Mouse (Mus musculus) adrenal gland, postnatal 36 days (tissue): ENCODE measurements around the gene Myl6. TPM values are rescaled to one million over a fixed set of nuclear protein-coding genes. Genes with fewer than 3 reads are reported as not detected.

Source experiments
- DNase-seq, 2 experiments: peaks; one replicate each; pipeline ENCODE4 v3.0.0; 2021; ENCODE audit warnings: mixed read lengths in 1 of 2
- total RNA-seq, 2 experiments: library from RNA; stranded (reverse); gene quantifications; 2 replicates each; pipeline ENCODE4 v1.2.3; 2021

The Myl6 gene
- total RNA-seq, 2 experiments from 2014 or later, result 812 to 946 TPM

DNA sequence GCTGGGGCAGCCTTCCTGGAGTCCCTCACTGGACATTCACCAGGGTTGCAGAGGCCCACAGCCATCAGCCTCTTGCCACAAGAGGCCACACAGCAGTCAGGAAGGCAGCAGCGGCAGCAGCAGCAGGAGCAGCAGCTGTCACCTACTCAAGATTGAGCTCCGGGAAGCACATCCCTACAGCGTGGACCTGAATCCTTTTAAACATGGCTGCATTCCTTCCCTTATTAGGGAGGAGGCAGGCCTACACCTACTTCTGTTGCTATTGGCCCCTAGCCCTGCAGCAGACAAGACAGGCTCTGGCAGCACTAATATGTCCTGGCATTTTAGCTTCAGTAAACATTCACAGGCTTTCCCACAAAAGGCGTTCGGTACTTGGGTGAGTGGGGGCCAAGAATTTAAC is 3.7 kb downstream of the Myl6 start:
- no peak for DNase-seq

- no peak for DNase-seq
Observed at GRCm38 (mm10) chr10:128489785-128490184, 4.2 kb downstream of the Myl6 start.

DNA sequence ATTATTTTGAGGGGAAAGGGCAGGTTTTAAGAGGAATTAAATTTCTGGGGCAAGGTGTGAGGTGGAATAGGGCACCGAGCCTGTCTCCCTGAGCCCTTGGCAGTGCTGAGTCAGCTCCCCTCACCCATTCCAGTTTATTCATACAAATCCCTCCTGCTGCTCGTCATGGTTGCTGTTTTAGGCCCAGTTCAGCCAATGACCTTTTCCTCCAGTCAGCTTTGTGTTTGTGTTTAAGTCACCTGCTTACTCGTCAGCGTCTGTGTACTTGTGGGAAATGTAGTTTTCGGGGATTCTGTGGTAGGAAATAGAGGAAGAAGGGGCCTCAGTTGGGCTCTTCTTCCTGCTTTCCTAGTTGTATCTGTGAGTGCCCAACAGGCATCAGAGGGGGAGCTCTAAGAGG is 4.6 kb downstream of the Myl6 start:
- peak; percentile 52 to 69 for DNase-seq

DNA sequence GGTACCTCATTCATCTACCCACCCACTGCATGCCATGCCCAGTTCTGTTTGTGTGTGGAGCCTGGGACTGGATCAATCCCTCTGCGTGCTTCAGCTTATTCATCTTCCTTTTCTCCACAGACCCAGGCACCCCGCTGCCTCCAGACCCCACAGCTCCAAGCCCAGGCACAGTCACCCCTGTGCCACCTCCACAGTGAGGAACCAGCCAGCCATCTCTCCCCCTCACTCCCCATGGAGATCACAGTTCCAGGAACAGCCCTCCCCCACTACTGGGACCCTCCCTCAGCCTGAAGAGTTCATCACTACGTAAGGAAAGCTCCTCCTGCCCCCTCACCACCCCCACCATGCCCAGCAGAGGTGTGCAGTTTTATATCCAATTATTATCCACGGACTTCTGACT is 5.2 kb downstream of the Myl6 start:
- DNase-seq, result no peak

DNA sequence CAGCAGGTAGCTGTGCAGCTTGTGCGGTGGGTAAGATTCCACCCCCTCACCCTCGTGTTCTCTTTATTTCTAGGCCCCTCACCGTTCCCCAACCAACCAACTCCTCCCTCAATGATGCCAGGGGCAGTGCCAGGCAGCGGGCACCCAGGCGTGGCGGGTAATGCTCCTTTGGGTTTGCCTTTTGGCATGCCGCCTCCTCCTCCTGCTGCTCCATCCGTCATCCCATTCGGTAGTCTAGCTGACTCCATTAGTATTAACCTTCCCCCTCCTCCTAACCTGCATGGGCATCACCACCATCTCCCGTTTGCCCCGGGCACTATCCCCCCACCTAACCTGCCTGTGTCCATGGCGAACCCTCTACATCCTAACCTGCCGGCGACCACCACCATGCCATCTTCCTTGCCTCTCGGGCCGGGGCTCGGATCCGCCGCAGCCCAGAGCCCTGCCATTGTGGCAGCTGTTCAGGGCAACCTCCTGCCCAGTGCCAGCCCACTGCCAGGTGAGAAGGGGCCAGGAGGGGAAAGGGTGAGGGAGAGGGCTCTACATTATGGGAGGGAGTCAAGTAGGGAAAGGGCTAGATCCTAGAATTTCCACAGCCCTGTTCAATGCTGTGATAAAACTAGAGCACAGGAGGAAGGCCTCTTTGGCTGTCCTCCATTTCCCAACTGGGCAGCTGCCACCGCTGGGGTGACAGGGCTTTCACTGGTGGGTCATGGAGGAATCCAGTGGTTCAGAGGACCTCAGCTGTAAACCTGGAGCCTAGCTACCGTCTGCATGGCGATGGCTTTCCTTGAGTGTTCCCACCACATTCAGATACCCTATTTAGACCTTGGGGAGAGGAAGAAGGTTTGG is 5.9 kb downstream of the Myl6 start:
- DNase-seq, result peak in 1 of 2 experiments; percentile 34

DNA sequence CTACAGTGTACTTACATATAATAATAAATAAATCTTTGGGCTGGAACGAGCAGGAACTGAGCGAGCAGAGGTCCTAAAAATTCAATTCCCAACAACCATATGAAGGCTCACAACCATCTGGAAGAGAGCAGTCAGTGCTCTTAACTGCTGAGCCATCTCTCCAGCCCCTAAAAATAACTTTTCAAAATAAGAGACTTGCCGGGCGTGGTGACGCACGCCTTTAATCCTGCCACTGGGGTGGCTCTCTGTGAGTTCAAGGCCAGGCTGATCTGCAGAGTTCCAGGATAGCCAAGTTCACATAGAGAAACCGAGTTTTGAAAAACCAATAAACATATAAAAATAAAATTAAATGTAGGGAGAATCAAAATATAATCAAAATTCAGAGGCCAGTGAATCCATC is 7.6 kb downstream of the Myl6 start:
- peak; percentile 67 to 68 for DNase-seq

DNA sequence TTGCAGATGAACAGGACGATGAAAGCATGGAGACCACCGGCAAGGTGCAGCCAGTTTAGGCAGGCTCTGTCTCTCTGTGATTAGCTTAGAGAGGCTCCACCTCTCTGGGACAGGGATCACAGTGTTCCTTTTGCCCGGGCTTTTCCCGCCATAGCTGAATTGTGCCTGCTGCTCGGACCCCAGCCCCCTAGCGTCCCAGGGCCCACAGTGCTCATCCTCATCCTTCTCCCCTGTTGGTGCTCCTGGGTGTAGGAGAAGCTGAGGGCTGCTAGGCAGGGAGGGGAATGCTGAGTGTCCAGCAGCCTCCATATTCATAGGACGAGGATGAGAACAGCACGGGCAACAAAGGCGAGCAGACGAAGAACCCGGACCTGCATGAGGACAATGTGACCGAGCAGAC is 19.6 kb downstream of the Myl6 start:
- no peak for DNase-seq

GRCm38 (mm10) chr10:128460270-128460630 is 33.7 kb downstream of the Myl6 start:
- DNase-seq, result no peak

DNA sequence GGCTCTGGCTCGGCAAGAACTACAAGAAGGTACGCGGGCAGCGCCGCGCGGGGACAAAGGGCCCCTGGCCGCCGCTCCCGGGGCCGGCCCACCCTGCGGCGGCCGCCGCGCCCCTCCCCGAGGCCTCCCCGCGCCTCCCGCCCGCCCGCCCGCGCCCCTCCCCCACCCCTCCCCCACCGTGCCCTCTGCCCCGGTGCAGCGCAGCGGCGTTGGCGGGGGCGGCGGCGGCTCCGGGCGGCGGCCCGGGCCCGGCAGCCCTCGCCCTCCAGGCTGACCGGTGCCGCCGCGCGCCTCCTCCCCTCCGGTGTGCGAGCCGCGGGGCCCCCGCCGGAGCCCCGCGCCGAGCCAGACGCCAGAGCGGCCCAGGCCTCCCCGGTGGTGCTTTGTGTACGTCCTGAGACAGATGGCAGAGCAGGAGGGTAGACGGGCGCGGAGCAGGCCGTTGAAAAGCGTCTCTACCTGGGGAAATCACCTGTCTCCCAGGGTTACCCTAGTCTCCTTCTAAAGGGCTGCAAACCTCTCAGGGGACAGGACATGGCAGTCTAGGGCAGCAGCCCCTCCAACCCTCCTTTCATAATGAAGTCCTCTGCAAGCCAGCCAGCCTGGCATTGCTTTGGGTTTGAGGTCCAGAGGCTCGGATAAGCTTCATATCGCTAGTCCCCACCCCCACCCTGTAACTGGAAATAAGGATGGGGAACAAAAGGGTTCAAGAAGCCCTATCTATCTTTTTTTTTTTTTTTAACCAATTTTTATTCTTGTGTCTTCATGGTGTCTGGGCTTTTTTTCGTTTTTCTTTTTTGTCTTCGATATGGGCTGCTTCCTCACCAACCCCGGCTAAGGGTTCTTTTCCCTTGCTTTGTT is 34.3 kb downstream of the Myl6 start:
- DNase-seq, result peak; percentile 26 to 57

DNA sequence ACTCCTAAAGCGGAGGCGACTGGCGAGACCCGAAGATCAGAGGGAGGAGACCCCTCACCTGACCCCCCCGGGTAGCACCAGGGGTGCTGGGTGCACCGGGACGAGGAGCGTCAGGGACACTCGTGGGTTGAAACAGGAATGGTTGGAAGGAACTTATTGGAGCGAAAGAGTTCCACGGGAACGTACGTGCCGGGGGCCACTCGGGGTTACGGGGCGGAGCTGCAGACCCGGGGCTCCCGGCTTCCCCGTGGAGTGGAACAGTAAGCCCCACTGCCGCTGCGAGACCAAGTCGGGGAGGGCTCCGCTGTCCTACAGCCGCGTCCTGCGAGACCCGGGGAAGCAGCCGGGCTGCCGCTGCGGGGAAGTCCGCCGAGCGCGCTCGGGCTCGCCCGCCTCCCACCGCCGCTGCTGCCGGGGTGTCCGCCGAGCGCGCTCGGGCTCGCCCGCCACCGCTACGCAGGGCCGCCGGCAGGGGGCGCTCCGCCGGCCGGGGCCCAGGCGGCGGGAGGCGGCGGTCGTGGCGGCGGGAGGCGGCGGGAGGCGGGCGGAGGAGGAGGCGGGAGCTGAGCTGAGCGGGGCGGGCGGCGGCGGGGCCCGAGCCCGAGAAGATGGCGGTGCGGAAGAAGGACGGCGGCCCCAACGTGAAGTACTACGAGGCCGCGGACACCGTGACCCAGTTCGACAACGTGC is 35.1 kb downstream of the Myl6 start, which contains the start of gene Smarcc2:
Gene Smarcc2, plus strand, starts transcription at position 530 of the 690 bp plus-strand sequence.
- peak; percentile 93 to 95 for DNase-seq

DNA sequence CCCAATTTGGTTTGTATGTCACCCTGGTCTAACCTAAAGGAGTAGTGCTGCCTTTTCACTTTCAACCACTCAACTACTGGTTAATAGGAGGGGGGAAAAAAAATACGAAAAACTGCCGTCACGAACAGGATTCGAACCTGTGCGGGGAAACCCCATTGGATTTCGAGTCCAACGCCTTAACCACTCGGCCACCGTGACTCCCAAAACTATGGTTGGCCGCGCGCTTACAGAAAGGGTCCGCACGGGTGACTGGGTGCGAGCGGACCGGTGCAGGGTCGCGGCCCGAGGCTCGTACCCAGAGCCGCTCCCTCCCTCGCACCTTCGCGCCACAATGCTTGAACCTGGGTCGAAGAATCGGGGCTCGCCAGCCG is 35.6 kb downstream of the Myl6 start:
- peak; percentile 90 to 94 for DNase-seq

- no peak for DNase-seq
Observed at GRCm38 (mm10) chr10:128457676-128458075, 36.3 kb downstream of the Myl6 start.

DNA sequence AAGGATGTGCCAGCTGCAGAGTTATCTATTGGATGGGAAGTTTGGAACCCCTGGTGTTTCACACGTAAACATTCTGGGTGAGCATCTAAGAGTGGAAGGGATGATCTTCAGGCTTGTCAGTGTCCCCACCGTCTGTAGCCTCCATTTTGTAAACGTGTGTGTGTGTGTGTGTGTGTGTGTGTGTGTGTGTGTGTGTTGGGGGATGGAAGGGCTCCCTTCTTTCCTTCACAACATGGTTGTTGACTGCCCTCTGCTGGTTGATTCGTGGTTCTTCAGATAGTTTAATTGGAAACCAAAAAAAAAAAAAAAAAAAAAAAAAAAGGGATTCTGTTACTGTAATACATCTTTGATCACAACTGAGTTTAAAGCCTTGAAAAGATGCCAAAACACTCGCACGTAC is 38.7 kb downstream of the Myl6 start:
- peak; percentile 60 to 78 for DNase-seq

DNA sequence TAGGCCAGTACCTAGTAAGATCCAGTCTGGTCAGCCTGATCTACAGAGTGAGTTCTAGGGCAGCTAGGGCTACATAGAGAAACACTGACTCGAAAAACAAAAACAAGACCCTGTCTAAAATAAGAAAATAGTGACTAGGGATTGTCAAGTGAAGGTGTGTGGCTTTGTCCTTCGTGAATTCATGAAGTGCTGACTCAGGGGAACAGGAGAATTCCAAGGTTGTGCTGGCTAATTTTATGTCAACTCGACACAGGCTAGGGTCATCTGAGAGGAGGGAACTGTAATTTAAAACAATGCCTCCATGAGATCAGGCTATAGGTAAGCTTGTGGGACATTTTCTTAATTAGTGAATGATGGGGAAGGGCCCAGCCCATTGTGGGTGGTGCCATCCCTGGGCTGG is 39.5 kb downstream of the Myl6 start:
- DNase-seq, result no peak

GRCm38 (mm10) chr10:128451014-128451413 is 42.9 kb downstream of the Myl6 start:
- DNase-seq, result no peak

DNA sequence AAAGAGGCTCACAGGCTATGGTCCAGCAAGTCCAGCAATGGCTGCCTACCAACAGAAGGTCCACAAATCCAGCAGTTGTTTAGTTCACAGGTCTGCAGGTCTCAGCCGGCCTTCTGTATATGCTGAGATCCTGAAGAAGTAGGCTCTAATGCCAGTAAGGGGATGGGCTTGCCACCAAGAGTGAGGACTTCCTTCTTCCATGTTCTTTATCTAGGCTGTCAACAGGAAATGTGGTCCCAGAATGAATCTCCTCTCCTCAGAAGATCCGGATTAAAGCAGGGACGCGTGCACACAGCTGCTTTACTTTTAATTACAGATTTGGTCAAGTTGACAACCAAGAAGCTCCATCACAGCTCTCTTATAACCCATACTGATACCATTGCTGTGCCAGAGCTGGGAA is 48.5 kb downstream of the Myl6 start:
- DNase-seq, result no peak

GRCm38 (mm10) chr10:128444354-128444753 is 49.6 kb downstream of the Myl6 start:
- no peak for DNase-seq

GRCm38 (mm10) chr10:128442718-128443117 is 51.2 kb downstream of the Myl6 start:
- DNase-seq, result no peak

- DNase-seq, result no peak
Observed at GRCm38 (mm10) chr10:128441324-128442119, 52.4 kb downstream of the Myl6 start.
